In genomic region chr12:75702084-75702738, GRCm38 (mm10) we compare ENCODE assay signal across 7 mouse cellular contexts. TPM values are rescaled to one million over a fixed set of nuclear protein-coding genes. Genes with fewer than 3 reads are reported as not detected.
DNase-seq lines count a peak whose midpoint lies in the region; ATAC-seq and TF ChIP-seq lines count a peak whose summit lies in the region.

No protein-coding gene starts in this region.

- no peaks in the 10 kb centered on the region for H3K36me3 ChIP-seq in ES-Bruce4 (ENCODE audit: control insufficient read depth, insufficient read depth, low read length, poor library complexity, severe bottlenecking)
- no peaks in the 10 kb centered on the region for H3K36me3 ChIP-seq in heart, embryonic 11.5 days (ENCODE audit: control insufficient read depth, insufficient read depth, low read length)
- no peaks in the 10 kb centered on the region for H3K36me3 ChIP-seq in limb, embryonic 11.5 days (ENCODE audit: control insufficient read depth, insufficient read depth, low read length)
- H3K36me3 ChIP-seq in stomach, postnatal 0 days (ENCODE audit: control insufficient read depth, insufficient read depth, low read length) = no peaks in the 10 kb centered on the region

- ATAC-seq in heart, embryonic 11.5 days (replicated peaks; ENCODE audit: insufficient number of reproducible peaks, low FRiP score, low TSS enrichment) = no peak
- ATAC-seq in limb, embryonic 11.5 days (ENCODE audit: insufficient number of reproducible peaks, low FRiP score, low TSS enrichment, low read depth) = no peak
- ATAC-seq in stomach, postnatal 0 days (ENCODE audit: low FRiP score, low TSS enrichment) = no peak

- no peak for TF ChIP-seq POLR2A in ES-Bruce4 (IDR thresholded peaks at IDR 0.05; ENCODE audit: insufficient read depth, low read length)

- peak overlapping the region; percentile 10; the same call in 1 of the 2 replicates for H3K4me3 ChIP-seq in ES-Bruce4 (ENCODE audit: low read depth, low read length)
- peak overlapping the region; percentile 21 for H3K4me3 ChIP-seq in heart, embryonic 11.5 days (ENCODE audit: low read depth, low read length)
- H3K4me3 ChIP-seq in limb, embryonic 11.5 days (ENCODE audit: low read depth, low read length) = no peak overlapping the region
- H3K4me3 ChIP-seq in stomach, postnatal 0 days (ENCODE audit: low read depth, low read length) = peak overlapping the region; percentile 2; the same call in 1 of the 2 replicates

- H3K4me1 ChIP-seq in ES-Bruce4 (ENCODE audit: control insufficient read depth, insufficient read depth, low read length) = no peaks in the 10 kb centered on the region
- H3K4me1 ChIP-seq in heart, embryonic 11.5 days (ENCODE audit: control insufficient read depth, insufficient read depth, low read length) = peaks cover 8% of the 10 kb centered on the region; the same call in 1 of the 2 replicates
- H3K4me1 ChIP-seq in limb, embryonic 11.5 days (ENCODE audit: control insufficient read depth, insufficient read depth, low read length) = no peaks in the 10 kb centered on the region
- no peaks in the 10 kb centered on the region for H3K4me1 ChIP-seq in stomach, postnatal 0 days (replicated peaks; ENCODE audit: control insufficient read depth, insufficient read depth)

- peak overlapping the region; percentile 32; the same call in 1 of the 2 replicates for H3K9ac ChIP-seq in ES-Bruce4 (ENCODE audit: low read depth, poor library complexity, severe bottlenecking)
- H3K9ac ChIP-seq in heart, embryonic 11.5 days (ENCODE audit: low read depth, low read length) = peak overlapping the region; percentile 47; the same call in 1 of the 2 replicates
- H3K9ac ChIP-seq in limb, embryonic 11.5 days (ENCODE audit: low read length) = peak overlapping the region; percentile 7; the same call in 1 of the 2 replicates
- peak overlapping the region; percentile 54; the same call in 1 of the 2 replicates for H3K9ac ChIP-seq in stomach, postnatal 0 days (ENCODE audit: low read length)

- no peaks in the 10 kb centered on the region for H3K9me3 ChIP-seq in ES-Bruce4 (replicated peaks; ENCODE audit: control insufficient read depth, insufficient read depth, low read length, poor library complexity, severe bottlenecking)
- no peaks in the 10 kb centered on the region for H3K9me3 ChIP-seq in heart, embryonic 11.5 days (replicated peaks; ENCODE audit: control insufficient read depth, low read length)
- H3K9me3 ChIP-seq in limb, embryonic 11.5 days (ENCODE audit: control insufficient read depth, low read length) = no peaks in the 10 kb centered on the region
- no peaks in the 10 kb centered on the region for H3K9me3 ChIP-seq in stomach, postnatal 0 days (ENCODE audit: control insufficient read depth, low read length)

- H3K4me2 ChIP-seq in heart, embryonic 11.5 days = peak overlapping the region; percentile 59
- peak overlapping the region; percentile 27; the same call in 1 of the 2 replicates for H3K4me2 ChIP-seq in limb, embryonic 11.5 days (ENCODE audit: low read depth, severe bottlenecking)
- peak overlapping the region; percentile 46 for H3K4me2 ChIP-seq in stomach, postnatal 0 days (replicated peaks; ENCODE audit: low read depth)

- H3K27ac ChIP-seq in ES-Bruce4 (ENCODE audit: insufficient read depth, low read length) = no peak overlapping the region
- H3K27ac ChIP-seq in heart, embryonic 11.5 days (ENCODE audit: low read depth, low read length) = peak overlapping the region; percentile 0
- no peak overlapping the region for H3K27ac ChIP-seq in limb, embryonic 11.5 days (replicated peaks; ENCODE audit: low read depth, low read length)
- H3K27ac ChIP-seq in stomach, postnatal 0 days (replicated peaks) = no peak overlapping the region

- 51% methylated on average over 14 of the region's 14 CpGs for WGBS in heart, embryonic 11.5 days (ENCODE audit: insufficient replicate concordance)
- WGBS in limb, embryonic 11.5 days = 72% methylated on average over 14 of the region's 14 CpGs
- WGBS in stomach, postnatal 0 days = 60% methylated on average over 14 of the region's 14 CpGs

- no peaks in the 10 kb centered on the region for H3K27me3 ChIP-seq in ES-Bruce4 (ENCODE audit: control insufficient read depth, insufficient read depth, low read length, poor library complexity, severe bottlenecking)
- no peaks in the 10 kb centered on the region for H3K27me3 ChIP-seq in heart, embryonic 11.5 days (ENCODE audit: control insufficient read depth, insufficient read depth, low read length)
- H3K27me3 ChIP-seq in limb, embryonic 11.5 days (ENCODE audit: control insufficient read depth, insufficient read depth, low read length) = no peaks in the 10 kb centered on the region
- no peaks in the 10 kb centered on the region for H3K27me3 ChIP-seq in stomach, postnatal 0 days (ENCODE audit: control insufficient read depth, insufficient read depth, low read length)

- no peak for TF ChIP-seq EP300 in ES-Bruce4 (IDR thresholded peaks at IDR 0.05; ENCODE audit: insufficient read depth, low read depth, low read length)
- no peak for TF ChIP-seq EP300 in stomach, postnatal 0 days (optimal IDR thresholded peaks at IDR 0.05)

- DNase-seq in adrenal gland, postnatal 14 days = peak; percentile 21
- no peak for DNase-seq in limb, embryonic 11.5 days (ENCODE audit: low spot score)
- no peak for DNase-seq in stomach, postnatal 0 days (ENCODE audit: low spot score)
- DNase-seq in thymus, postnatal 14 days = no peak
- DNase-seq in cerebellum, postnatal 4 days (ENCODE audit: low spot score in 2 of 2) = no peak

- no peak for TF ChIP-seq CTCF in ES-Bruce4 (IDR thresholded peaks at IDR 0.05; ENCODE audit: low read depth, low read length)
- no peak for TF ChIP-seq CTCF in stomach, postnatal 0 days (IDR thresholded peaks at IDR 0.05; ENCODE audit: low read depth)

RNA-seq across cellular contexts. Expression of gene Wdr89, which starts 32.9 kb away (rescaled TPM):
- 73.7 and 75.8 TPM in 2 replicates for polyA plus RNA-seq in ES-Bruce4 (2011; ENCODE audit: insufficient read depth, insufficient read length, low read depth, missing spikeins)
- total RNA-seq in adrenal gland, postnatal 14 days (2021) = 3.6 and 5.0 TPM in 2 replicates
- polyA plus RNA-seq in heart, embryonic 11.5 days (2014; fragmentation: Nextera tagmentation; extraction: Ambion mirVana) = 9.6 and 9.9 TPM in 2 replicates
- polyA plus RNA-seq in limb, embryonic 11.5 days (2014; fragmentation: Nextera tagmentation; extraction: Ambion mirVana) = 14.4 and 15.6 TPM in 2 replicates
- 5.9 and 6.1 TPM in 2 replicates for polyA plus RNA-seq in stomach, postnatal 0 days (2015; fragmentation: Nextera tagmentation; extraction: Ambion mirVana)

RNA-seq across cellular contexts. Expression of gene Sgpp1, which starts 33.3 kb away (rescaled TPM):
- 11.8 and 13.7 TPM in 2 replicates for polyA plus RNA-seq in ES-Bruce4 (2011; ENCODE audit: insufficient read depth, insufficient read length, low read depth, missing spikeins)
- total RNA-seq in adrenal gland, postnatal 14 days (2021) = 89.2 and 93.5 TPM in 2 replicates
- polyA plus RNA-seq in heart, embryonic 11.5 days (2014; fragmentation: Nextera tagmentation; extraction: Ambion mirVana) = 17.1 and 19.9 TPM in 2 replicates
- 11.5 and 12.0 TPM in 2 replicates for polyA plus RNA-seq in limb, embryonic 11.5 days (2014; fragmentation: Nextera tagmentation; extraction: Ambion mirVana)
- 31.8 and 35.7 TPM in 2 replicates for polyA plus RNA-seq in stomach, postnatal 0 days (2015; fragmentation: Nextera tagmentation; extraction: Ambion mirVana)
